Mouse (Mus musculus) neural tube, embryonic 12.5 days (tissue): ENCODE data around the gene Mex3a. TPM values are rescaled to one million over a fixed set of nuclear protein-coding genes. Genes with fewer than 3 reads are reported as not detected.

Experiments
- ATAC-seq: fragments of 200-750 bp; cut with Nextera tagmentation; 2 replicates; pipeline ENCODE4 v1.8.0; 2017; ENCODE audit warnings: low read depth, mild to moderate bottlenecking, moderate TSS enrichment, moderate library complexity; ENCODE audit not compliant: low FRiP score
- H3K27ac ChIP-seq: fragments of 300-500 bp; sonication (generic); 2 replicates; pipeline ENCODE4 v1.5.1; 2016
- H3K27me3 ChIP-seq: fragments of 300-500 bp; sonication (generic); replicated peaks from 2 replicates; pipeline ENCODE4 v1.6.1; 2016; ENCODE audit warnings: mild to moderate bottlenecking
- H3K36me3 ChIP-seq: fragments of 300-500 bp; sonication (generic); 2 replicates; pipeline ENCODE4 v1.6.1; 2016; ENCODE audit warnings: mild to moderate bottlenecking
- H3K4me1 ChIP-seq: fragments of 300-500 bp; sonication (generic); 2 replicates; pipeline ENCODE4 v1.6.1; 2016
- H3K4me2 ChIP-seq: fragments of 300-500 bp; sonication (generic); replicated peaks from 2 replicates; pipeline ENCODE4 v1.6.1; 2016; ENCODE audit warnings: mild to moderate bottlenecking
- H3K4me3 ChIP-seq: fragments of 300-500 bp; sonication (generic); 2 replicates; pipeline ENCODE4 v1.5.1; 2016
- H3K9ac ChIP-seq: fragments of 300-500 bp; sonication (generic); 2 replicates; pipeline ENCODE4 v1.6.1; 2016; ENCODE audit warnings: mild to moderate bottlenecking
- H3K9me3 ChIP-seq: fragments of 300-500 bp; sonication (generic); 2 replicates; pipeline ENCODE4 v1.6.1; 2016; ENCODE audit warnings: mild to moderate bottlenecking
- WGBS: fragments of 180-500 bp; shearing (Covaris S2); methylation state at CpG from one replicate; pipeline ENCODE4 v1.1.7; 2016; 5-methylcytosine and 5-hydroxymethylcytosine counted together
- polyA plus RNA-seq: library from polyadenylated mRNA; unstranded; fragments of >200 nt; fragmentation: Nextera tagmentation; extraction: Ambion mirVana; gene quantifications from 2 replicates; pipeline ENCODE4 v1.2.1, GENCODE M21; 2016

Mex3a gene
- polyA plus RNA-seq, 1 experiment from 2014 or later, result 43.3 TPM

GRCm38 (mm10) chr3:88521803-88522331 is 10.3 kb upstream of the Mex3a start:
- Histone ChIP-seq H3K36me3 (peaks cover 27% of the 10 kb centered on the region), H3K4me3 (no peak overlapping the region), H3K27me3 (no peaks in the 10 kb centered on the region), H3K9me3 (no peaks in the 10 kb centered on the region), H3K9ac (no peak overlapping the region), H3K4me2 (no peak overlapping the region), H3K27ac (no peak overlapping the region), H3K4me1 (peaks cover 13% of the 10 kb centered on the region)
- 36% methylated on average over 9 of the region's 9 CpGs for WGBS
- peak; percentile 34; the same call in 1 of the 2 replicates for ATAC-seq

DNA sequence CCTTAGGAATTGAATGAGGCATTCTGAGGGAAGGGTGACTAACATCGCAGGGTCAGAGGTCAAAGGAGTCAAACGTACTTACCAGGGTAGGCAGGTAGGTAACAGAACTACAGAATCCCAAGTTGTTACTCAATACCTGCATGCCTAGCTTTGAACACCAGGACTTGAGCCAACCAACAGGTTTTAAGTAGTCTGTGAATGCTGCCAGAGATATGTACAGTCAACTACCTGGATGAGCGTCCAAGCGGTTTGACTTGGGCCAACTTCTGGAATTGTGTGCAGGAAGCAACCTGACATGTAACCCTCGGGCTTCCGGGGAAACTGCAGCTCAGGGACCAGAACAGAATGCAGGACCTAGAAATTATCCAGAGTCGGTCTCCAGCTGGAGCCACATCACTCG is 9.2 kb upstream of the Mex3a start:
- Histone ChIP-seq H3K9ac (no peak overlapping the region), H3K4me3 (no peak overlapping the region), H3K36me3 (peaks cover 27% of the 10 kb centered on the region), H3K27ac (no peak overlapping the region), H3K9me3 (no peaks in the 10 kb centered on the region), H3K4me1 (peaks cover 22% of the 10 kb centered on the region), H3K27me3 (no peaks in the 10 kb centered on the region), H3K4me2 (no peak overlapping the region)
- WGBS, result 91% methylated on average over 8 of the region's 8 CpGs
- no peak for ATAC-seq

GRCm38 (mm10) chr3:88525021-88525420 is 7.2 kb upstream of the Mex3a start:
- ATAC-seq, result no peak
- Histone ChIP-seq H3K9ac (no peak overlapping the region), H3K4me1 (peaks cover 40% of the 10 kb centered on the region), H3K4me2 (no peak overlapping the region), H3K27me3 (no peaks in the 10 kb centered on the region), H3K4me3 (no peak overlapping the region), H3K9me3 (no peaks in the 10 kb centered on the region), H3K36me3 (peaks cover 27% of the 10 kb centered on the region), H3K27ac (no peak overlapping the region)
- WGBS, result 87% methylated on average over 5 of the region's 5 CpGs

DNA sequence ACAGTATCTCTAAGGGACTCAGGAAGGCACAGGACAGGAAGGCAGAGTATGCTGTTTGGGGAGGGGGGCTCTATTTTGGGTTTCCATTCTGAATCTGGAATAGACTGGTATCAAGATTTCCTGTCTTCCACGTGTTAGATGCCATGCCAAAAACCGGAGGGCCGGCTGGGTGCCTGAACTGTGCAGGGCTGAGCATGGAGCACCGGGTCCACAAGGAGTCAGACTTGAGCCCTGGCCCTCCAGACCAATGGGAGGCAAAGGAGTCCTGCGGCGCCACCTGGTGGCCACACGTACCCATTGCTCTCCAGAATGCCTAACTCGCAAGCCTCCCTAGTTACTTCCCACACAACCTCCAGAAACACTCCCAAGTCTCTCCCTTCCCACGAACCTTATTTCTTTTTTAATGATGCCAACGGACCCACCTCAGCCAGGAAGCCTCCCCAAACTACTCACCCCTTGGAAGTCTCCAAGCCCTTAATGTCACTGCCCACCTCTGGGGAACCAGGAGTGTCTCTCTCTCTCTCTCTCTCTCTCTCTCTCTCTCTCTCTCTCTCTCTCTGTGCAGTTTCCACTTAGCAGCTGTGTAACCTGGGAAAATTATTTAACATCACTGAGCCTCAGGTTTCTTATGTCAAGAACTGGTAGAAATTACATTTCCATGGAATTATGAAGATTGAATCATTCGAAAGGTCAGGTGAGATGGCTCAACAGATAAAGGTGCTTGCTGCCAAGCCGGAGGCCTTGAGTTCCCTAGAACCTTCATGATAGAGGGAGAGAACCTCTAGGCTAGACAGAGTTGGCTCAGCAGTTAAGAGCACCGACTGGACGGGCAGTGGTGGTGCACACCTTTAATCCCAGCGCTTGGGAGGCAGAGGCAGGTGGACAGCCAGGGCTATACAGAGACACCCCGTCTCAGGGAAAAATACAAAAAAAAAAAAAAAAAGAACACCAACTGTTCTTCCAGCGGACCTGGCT is 5.8 kb upstream of the Mex3a start:
- Histone ChIP-seq H3K27me3 (no peaks in the 10 kb centered on the region), H3K4me2 (peak overlapping the region; percentile 48), H3K9me3 (no peaks in the 10 kb centered on the region), H3K27ac (no peak overlapping the region), H3K4me3 (peak overlapping the region; percentile 13; the same call in 1 of the 2 replicates), H3K9ac (no peak overlapping the region), H3K4me1 (peaks cover 45% of the 10 kb centered on the region), H3K36me3 (peaks cover 27% of the 10 kb centered on the region)
- no peak; the same call in 1 of the 2 replicates for ATAC-seq
- WGBS, result 36% methylated on average over 17 of the region's 17 CpGs

DNA sequence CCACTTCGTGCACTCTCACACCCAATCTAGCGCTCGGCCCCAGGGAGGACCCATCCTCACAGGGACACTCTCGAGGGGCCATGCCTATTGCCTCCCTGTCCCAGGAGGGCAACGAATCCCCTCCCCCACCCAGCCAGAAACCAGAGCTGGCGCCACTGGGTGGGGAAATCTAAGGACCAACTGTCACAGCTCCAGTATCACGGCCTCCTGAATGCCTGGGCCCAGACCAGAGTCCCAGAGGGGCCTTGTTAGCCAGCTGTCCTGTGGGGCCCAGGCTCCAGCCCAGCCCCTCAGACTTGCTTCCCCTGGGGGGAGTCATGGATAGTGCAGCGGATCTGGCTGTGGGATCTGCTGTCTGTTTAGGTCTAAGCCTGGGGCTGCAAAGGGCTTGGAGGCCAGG is 4.6 kb upstream of the Mex3a start:
- peak overlapping the region; percentile 94 for H3K4me2 ChIP-seq
- no peaks in the 10 kb centered on the region for H3K27me3 ChIP-seq
- WGBS, result 25% methylated on average over 8 of the region's 8 CpGs
- H3K36me3 ChIP-seq, result peaks cover 27% of the 10 kb centered on the region
- no peak for ATAC-seq
- H3K4me3 ChIP-seq, result peak overlapping the region; percentile 23
- H3K4me1 ChIP-seq, result peaks cover 45% of the 10 kb centered on the region
- H3K9me3 ChIP-seq, result no peaks in the 10 kb centered on the region
- peak overlapping the region; percentile 22 for H3K27ac ChIP-seq
- H3K9ac ChIP-seq, result peak overlapping the region; percentile 40

- no peaks in the 10 kb centered on the region for H3K27me3 ChIP-seq
- peaks cover 16% of the 10 kb centered on the region for H3K36me3 ChIP-seq
- no peak overlapping the region for H3K27ac ChIP-seq
- no peak overlapping the region for H3K4me3 ChIP-seq
- peaks cover 46% of the 10 kb centered on the region for H3K4me1 ChIP-seq
- WGBS, result 87% methylated on average over 11 of the region's 11 CpGs
- no peaks in the 10 kb centered on the region for H3K9me3 ChIP-seq
- ATAC-seq, result no peak
- H3K9ac ChIP-seq, result no peak overlapping the region
- peak overlapping the region; percentile 94; the same call in 1 of the 2 replicates for H3K4me2 ChIP-seq
Measured at GRCm38 (mm10) chr3:88528646-88529045, 3.5 kb upstream of the Mex3a start.

DNA sequence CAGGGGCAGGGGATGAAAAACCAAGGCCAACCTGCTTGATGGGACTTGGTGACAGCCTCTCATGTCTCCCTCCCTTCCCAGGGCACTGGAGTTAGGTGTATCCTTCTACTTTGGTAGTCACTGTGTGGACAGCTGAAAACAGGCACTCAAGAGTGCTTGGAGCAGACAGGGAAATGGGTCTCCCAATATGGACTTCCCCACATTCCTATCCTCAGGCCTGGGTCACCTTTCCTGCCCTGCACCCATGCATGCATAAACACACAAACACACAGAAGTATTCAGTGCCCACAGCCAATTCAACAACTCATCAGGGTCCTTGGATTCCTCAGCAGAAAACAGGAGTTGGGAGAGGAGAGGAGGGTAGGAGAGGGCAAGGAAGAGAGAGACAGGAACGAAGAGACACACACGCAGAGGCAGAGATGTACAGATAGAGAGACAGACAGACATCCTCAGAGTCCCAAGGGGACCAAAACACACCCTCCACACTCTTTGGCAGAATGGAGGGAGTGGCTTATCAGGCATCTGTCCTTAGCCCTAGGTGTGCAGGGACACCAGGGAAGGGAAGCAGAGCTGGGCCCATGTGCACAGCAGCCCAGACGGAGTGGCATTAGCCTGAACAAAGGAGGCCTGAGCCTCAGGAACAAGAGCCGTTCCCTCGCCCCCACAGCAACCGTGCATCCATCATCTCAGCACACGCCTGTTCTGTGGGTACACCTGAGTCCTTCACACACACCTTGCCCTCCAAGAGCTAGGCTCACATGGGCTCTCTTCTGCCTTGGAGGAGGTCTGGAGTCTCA is 2.8 kb upstream of the Mex3a start:
- peak overlapping the region; percentile 94 for H3K4me2 ChIP-seq
- H3K4me3 ChIP-seq, result peak overlapping the region; percentile 73
- peak overlapping the region; percentile 60 for H3K27ac ChIP-seq
- no peaks in the 10 kb centered on the region for H3K9me3 ChIP-seq
- peak overlapping the region; percentile 98 for H3K9ac ChIP-seq
- 35% methylated on average over 7 of the region's 7 CpGs for WGBS
- H3K4me1 ChIP-seq, result peaks cover 53% of the 10 kb centered on the region
- peaks cover 9% of the 10 kb centered on the region for H3K36me3 ChIP-seq
- no peaks in the 10 kb centered on the region for H3K27me3 ChIP-seq
- ATAC-seq, result no peak

- Histone ChIP-seq H3K9ac (peak overlapping the region; percentile 98), H3K27me3 (no peaks in the 10 kb centered on the region), H3K36me3 (peaks cover 2% of the 10 kb centered on the region; the same call in 1 of the 2 replicates), H3K4me3 (peak overlapping the region; percentile 73), H3K27ac (peak overlapping the region; percentile 60), H3K4me1 (peaks cover 62% of the 10 kb centered on the region), H3K4me2 (peak overlapping the region; percentile 94), H3K9me3 (no peaks in the 10 kb centered on the region)
- no peak for ATAC-seq
- 5% methylated on average over 11 of the region's 11 CpGs for WGBS
Measured at GRCm38 (mm10) chr3:88530082-88530864, 1.9 kb upstream of the Mex3a start.

- H3K4me2 ChIP-seq, result peak overlapping the region; percentile 94
- H3K36me3 ChIP-seq, result peaks cover 13% of the 10 kb centered on the region
- H3K9ac ChIP-seq, result peak overlapping the region; percentile 98
- no peaks in the 10 kb centered on the region for H3K27me3 ChIP-seq
- peak; percentile 85 for ATAC-seq
- H3K9me3 ChIP-seq, result no peaks in the 10 kb centered on the region
- H3K4me3 ChIP-seq, result peak overlapping the region; percentile 73
- H3K4me1 ChIP-seq, result peaks cover 63% of the 10 kb centered on the region
- under 1% methylated on average over 63 of the region's 63 CpGs for WGBS
- H3K27ac ChIP-seq, result peak overlapping the region; percentile 94
Measured at GRCm38 (mm10) chr3:88531348-88532298, 572 bp upstream of the Mex3a start.

DNA sequence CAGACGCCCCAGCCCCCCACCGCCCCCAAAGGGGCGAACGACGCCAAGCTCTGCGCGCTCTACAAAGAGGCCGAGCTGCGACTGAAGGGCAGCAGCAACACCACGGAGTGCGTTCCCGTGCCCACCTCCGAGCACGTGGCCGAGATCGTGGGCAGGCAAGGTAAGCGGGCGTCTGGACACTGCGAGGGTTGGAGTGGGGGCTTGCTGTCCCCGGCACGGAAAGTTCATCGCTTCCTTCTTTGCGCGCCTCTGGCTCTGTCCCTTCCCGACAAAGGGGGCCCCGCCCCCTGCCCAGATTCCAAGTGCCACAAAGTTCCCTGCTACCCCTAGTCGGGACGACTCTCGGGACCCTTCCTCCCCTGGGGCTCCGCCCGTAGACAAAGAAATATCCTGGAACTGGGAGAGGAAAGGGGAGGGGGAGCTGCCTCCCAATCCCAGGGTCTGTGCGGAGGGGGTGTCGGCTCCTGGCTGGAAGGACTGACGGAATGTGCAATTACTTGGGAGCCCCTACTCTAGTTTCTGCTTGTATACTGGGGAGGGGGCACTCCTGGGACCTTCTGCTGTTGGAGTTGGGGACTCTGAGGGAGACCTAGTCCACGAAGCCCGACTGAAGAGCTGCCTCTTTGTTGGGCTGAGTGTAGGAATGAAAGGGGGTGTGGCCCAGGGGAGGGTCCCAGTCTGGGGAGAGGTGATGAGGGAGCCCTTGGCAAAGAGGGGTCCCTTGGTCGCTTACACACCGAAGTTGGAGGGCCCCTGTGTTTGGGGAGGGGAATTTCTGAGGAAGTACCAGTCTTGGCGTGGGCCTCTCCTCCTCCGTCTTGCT is 705 bp downstream of the Mex3a start:
- Histone ChIP-seq H3K4me2 (peak overlapping the region; percentile 89), H3K36me3 (peaks cover 26% of the 10 kb centered on the region), H3K9me3 (no peaks in the 10 kb centered on the region), H3K4me3 (peak overlapping the region; percentile 73), H3K9ac (peak overlapping the region; percentile 98), H3K27ac (peak overlapping the region; percentile 94), H3K4me1 (peaks cover 67% of the 10 kb centered on the region), H3K27me3 (no peaks in the 10 kb centered on the region)
- under 1% methylated on average over 40 of the region's 40 CpGs for WGBS
- peak; percentile 21; the same call in 1 of the 2 replicates for ATAC-seq
